Mouse (Mus musculus): ENCODE data around the gene Eif1ax.
"Not testable (repeated sequence)": the region's sequence is repeated elsewhere in the genome, so short reads cannot be mapped to it uniquely, and the experiment has no call there.

Eif1ax gene

GRCm38 (mm10) chrX:159371831-159372752 is at the start of gene Eif1ax:
TSS of gene Eif1ax (plus strand) at chrX:159372178.
- DNase-seq (ENCODE audit: low read depth): peak; percentile 75

GRCm38 (mm10) chrX:159364506-159364905 is 7.5 kb upstream of the Eif1ax start:
- no peak for DNase-seq (ENCODE audit: low read depth)

DNA sequence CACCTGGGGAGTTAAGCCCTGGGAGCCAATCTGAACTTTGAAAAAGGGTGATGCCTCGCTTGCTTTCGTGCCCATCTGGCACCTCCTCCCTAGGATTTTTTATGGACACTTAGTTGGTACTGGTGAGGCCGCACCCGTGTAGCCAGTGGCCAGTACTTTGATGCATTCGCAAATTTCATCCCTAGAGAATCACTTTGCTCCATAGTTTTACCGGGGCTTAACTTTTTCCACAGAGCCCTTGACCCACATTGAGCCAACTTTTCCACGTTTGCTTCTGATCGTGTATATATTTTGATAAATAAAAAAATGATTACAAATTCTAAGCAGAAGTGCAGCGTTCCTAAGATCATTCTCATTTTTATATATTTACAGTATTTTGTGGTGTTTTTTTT is 771 bp downstream of the Eif1ax start:
- DNase-seq (ENCODE audit: low read depth): no peak

GRCm38 (mm10) chrX:159387105-159387504 is 15.1 kb downstream of the Eif1ax start:
- no peak for DNase-seq (ENCODE audit: low read depth)

GRCm38 (mm10) chrX:159388953-159389352 is 17.0 kb downstream of the Eif1ax start:
- no peak for DNase-seq (ENCODE audit: low read depth)

DNA sequence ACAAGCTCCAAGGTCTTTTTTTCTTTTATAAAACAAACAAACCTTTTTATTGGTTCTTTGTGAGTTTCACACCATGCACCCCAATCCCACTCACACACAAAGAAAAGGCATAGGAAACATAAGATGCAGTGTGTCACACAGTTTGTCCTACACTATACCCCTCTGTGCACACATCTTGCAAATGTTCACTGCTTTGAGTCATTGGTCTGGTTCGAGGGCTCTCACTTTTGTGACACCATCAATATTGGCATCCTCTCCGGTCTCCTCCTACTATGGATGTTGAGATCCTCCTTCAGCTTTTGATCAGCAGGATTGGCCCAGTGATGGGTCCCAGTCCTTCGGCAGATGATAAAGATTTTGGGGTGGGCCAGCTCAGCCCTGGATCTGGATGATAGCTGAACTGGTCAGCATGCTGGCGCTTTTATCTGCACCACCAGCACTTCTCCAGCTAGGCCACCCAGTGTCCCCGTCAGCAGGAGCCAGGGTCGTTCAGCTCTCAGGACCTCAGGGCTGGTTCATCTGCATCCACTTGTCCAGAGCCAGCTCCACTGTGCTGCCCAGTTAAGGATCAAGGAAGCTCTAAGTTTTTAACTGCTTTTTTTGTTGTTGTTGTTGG is 18.5 kb downstream of the Eif1ax start:
- DNase-seq (ENCODE audit: low read depth): no peak

DNA sequence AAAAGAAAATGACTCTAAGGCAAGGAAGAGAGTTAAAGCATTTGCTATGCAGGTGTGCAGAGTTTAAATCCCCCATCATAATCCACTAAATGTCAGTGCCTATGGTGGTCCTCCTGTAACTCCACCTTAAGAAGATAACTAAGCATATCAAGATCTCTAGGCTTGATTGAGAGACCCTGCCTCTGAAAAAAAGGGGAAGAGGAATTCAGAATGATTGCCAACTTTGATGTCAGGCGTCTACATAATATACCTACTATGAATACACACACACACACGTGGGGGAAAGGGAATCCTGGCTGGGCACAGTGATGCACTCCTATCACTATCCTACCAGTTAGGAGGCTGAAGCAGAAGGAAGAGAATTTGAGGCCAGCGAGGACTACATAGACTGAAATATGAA is 19.3 kb downstream of the Eif1ax start:
- no peak for DNase-seq (ENCODE audit: low read depth)

DNA sequence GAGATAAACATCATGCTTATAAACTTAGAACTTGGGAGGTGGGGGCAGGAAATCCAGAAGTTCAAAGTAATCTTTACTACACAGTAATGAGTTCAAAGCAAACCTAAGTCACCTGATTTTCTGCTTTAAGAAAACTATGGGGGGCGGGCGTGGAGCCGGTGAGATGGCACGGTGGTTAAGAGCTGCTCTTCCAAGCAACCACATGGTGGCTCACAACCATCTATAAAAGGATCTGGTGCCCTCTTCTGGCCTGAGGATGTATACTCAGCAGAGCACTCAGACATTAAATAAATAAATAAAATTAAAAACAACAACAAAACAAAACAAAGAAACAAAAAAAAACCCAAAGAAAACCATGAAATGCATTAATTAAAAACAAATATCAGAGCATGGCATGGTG is 37.3 kb downstream of the Eif1ax start:
- DNase-seq (ENCODE audit: low read depth): no peak

DNA sequence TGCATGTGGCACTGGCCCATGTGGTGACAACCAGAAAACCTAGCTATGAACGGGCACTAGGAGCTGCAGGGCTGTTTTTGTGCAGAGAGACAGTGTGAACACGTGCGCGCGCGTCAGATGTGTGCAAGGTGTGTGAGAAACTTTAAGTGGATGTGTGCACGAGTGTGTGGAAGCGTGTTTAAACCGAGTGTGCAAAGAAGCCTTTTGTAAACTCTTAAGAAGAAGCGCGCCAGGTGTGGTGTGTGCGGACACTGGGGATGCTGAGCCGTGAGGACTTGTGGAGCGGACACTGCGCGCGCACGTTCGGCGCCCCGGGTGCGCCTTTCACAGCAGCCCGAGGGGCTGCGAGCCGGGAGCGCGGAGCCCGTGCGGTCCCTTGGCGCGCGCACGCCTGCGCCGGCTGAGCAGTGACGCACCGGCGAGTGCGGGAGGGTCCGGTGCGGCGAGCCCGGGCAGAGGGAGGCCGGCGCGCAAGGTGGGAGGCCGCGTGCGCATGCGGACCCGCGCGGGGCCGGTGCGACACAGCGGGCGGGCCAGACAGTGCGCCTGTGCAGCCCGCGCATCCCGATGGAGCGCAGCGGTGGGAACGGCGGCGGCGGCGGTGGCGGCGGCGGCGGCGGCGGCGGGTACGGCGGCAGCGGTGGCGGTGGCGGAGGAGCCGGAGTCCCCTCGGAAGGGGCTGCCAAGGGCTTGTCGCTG is 42.3 kb downstream of the Eif1ax start, which contains the start of gene Map7d2:
TSS of gene Map7d2 (plus strand) at position 443 of the 699 bp plus-strand sequence.
- no peak for DNase-seq (ENCODE audit: low read depth)

DNA sequence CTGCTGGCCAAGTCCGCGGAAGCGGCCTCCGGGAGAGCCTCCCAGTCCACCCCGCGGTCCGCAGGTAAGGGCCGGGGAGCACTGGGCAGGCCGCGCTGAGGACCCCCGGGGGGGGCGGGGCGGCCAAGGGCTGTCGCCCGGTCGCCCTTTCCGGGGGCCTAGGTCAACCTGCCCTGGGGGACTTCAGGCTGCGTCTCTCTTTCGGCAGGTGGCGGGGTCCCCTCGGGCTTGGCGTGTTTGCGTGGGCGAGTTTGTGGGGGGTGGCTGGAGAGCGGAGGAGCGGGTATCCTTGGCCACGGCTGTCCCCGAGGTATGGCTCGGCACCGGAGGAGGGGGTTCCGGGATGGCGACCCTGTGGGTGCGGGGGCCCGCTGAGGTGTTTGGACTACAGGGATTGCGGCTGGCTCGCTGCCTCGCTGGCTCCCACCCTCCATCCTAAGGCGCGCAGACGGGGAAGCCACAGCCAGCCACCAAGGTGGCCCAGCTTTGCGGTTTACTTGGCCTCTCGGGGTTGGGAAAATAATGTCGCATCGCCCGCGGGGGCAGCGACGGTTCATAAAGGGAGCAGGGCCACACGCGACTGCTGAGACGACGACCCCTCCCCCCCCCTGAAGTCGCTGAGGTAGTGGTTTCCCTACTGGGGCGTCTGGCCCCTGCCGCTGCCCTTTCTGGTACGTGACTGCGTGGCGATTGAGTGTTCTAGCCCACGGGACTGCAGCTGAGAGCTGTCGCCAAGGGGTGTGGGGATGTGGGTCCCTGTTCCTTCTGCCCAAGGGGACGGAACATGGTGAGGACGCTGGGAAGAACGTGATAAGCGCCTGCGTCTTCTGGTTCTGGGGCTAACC is 43.1 kb downstream of the Eif1ax start:
- no peak for DNase-seq (ENCODE audit: low read depth)

- not testable (repeated sequence) for DNase-seq (ENCODE audit: low read depth)
These were observed 58.5 kb downstream of the Eif1ax start for GRCm38 (mm10) chrX:159430507-159430906.

Data from fibroblast of lung, adult 2 months (primary cell).